Mouse (Mus musculus): Measurements from ENCODE around the gene Adgrg3.

Adgrg3 gene

DNA sequence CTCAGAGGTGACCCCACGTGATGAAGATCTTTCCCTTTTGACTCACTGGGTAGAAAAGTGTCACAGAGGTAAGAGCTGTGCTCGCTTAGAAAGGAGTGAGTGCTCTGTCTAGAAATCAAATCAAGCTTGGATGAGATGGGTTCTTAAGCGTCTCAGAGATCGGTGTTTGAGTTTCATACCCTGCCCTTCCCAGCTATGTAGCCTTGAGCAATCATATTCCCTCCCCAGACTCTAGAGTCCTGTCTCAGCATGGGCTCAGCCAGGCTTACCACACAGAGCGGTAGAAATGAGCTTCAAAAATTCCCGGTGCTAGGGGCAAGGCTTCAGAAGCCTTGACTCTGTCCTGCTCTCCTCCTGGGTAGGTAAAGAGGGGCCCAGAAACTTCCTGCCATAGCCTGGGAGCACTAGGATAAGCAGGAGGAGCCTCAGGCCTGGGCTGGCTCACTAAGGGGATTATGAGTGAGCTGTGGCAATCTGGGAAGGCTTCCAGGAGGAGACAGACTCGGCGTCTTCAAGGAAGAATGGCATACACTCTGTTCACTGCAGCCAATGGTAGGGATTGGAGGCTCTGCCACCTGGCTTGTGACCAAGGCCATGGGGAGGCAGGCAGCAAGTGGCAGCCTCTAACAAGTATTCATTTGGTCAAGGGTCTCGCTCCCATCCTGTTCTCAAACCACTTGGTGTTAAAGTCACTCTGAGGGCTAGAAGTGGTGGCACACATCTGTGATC lies 24.3 kb upstream of the Adgrg3 start:
- peak in 1 of 2 experiments; percentile 45 for DNase-seq

DNA sequence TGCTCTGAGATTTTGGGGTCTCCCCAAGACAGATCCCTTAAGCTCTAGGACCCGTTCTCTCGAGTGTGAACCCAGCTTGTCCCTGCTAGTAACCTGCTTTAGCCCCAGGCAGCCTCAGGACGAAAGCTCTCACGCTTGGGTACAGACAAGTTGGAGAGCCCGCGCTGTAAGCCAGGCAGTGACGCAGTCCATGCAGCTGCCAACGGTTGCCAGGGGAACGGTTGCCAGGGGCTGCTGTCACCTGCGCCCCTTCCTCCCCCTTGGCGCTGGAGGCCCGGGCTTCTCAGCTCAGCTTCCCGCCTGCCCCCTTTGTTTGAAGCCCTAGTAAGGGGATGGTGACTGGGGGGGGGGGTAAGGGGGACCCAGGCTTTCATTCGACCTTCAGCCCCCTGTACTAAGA lies 23.5 kb upstream of the Adgrg3 start:
- DNase-seq = peak in 1 of 2 experiments; percentile 62

DNA sequence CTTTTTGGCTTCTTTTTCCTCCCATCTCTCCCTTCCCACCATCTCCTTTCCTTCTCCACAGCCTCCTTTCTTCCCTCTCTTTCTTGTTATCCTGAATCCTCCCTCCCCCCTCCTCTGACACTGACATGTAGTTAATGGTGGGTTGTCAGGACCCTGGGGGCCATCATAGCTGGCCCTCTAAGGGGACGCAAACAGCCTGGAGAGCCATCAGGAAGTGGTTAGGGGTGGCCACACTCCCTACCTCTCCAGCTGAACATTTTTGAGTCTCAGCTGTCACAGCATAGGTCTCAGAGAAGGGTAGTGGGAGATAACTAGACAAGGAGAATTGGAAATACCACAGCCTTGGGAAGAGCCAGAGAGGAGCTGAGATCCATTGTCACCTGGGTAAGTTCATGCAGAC lies 23.0 kb upstream of the Adgrg3 start:
- no peak for DNase-seq

DNA sequence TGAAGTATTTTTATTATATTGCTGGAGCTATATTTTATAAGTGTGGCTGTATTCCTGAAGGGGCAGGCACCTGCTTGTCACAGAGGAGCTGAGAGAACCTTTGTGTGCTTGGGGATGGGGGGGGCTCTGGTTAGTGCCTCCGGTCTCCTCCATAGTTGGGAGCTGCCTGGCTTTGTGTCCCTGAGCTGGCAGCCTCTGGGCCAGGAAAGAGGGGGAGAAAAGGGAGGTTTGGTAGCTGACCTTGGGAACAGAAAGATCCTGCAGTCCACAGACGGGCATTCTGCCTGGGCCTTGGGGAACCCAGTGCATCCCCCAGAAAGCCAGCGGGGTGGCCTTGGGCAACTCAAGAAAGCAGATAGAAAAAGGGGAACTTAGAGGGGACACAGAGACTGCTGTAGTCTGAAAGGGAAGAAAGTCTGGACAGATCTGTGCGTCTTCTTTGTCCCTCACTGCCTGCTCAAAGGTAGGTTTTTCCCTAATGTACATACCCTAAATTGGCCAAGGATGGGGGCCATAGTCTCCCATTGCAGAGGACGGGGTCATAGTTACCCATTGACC lies 22.1 kb upstream of the Adgrg3 start:
- no peak for DNase-seq

DNA sequence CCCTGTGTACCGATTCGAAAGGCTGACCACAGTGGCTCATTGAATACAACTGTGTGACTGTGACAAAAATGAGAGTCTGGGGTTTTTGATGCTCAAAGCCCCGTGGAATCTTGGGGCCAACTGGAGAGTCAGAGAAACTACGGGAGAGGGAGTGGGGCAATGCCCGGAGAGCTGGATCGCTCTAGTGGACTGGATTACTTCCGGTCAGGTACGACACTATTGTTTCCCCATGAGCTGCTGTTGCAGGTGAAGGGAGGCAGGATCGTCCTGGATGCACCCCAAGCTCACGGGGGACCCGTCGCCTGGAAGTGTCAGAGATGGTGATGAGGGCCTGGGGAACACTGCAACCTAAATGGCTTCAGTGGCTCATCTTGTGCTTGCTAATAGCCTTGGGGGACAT lies 21.5 kb upstream of the Adgrg3 start:
- no peak for DNase-seq

DNA sequence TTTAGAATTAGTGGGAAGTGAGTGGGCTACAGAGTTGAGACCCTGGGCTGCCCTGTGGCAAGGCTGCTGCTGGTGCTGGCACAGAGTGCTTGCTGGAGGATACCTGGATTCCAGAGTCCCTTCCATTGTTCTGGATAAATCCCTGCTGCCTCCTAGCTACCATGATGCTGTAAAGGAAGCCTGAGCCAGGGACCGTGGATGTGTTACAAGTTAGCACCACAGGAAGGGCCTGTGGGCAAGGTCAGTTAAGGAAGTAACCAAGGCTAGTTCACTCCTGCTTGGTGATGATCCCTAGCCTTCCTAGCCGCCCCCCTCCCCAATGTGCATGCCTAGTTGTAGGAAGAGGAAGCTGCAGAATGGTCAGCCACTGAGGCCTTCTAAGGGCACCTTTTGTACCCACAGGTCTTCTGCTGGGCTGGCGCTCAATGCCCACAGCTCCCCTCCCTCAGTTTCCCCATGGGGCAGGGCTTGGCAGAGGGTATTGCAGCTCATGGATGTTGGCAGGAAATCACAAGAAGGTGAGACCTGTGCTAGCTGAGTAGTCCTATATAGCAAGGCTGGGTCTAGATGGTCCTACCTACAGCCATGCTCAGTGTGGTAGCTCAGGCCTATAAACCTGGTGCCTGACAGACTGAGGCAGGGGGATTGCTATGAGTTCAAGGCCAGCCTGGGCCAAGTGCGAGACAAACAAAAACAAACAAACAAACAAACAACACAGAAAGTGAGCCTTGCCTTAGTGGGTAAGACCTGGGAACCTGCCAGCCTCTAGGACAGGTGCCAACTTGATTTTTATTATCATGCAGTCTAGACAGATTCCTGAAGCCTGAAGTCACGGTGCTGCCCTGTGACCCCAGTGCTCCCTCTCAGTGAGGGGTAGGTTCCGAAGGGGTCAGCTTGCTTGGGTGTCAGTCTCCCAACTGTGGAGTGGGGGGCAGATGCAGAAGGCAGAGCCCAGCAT lies 20.3 kb upstream of the Adgrg3 start:
- DNase-seq = no peak

DNA sequence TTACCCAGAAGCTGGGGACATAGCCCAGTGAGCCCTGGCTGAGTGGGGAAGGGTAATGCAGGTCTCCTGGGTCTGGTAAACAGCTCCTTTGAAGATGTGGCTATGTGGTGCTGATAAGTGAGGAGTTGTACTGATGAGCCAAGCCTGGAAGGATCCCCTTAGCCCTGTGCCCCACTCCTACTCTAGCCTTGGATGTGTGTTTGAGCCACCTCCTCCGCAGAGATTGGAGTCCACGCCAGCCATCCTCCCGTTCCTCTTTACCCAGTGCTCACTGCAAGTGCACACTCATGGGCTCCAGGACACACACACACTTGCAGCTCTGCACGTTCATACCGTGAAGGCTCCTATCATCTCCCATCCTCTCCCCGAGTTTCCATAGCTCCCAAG lies 19.6 kb upstream of the Adgrg3 start:
- no peak for DNase-seq

DNA sequence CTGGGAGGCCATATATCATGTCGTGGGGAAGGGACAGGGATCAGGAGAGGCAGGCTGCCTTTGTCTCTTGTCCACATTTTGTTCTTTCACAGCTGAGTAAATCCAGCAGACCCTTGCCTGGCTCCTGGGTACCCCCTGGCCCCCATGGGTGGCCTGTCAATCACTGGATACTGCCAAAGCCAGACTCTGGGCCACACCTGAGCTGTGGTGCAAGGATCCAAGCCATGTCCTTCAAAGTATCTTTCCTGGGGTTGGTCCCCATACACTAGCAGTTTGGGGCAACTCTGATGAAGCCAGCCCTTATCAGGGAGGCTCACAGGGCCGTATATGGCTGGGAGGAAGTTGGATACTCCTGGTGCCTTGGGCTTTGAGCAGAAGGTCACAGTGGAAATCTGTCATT lies 19.1 kb upstream of the Adgrg3 start:
- no peak for DNase-seq

DNA sequence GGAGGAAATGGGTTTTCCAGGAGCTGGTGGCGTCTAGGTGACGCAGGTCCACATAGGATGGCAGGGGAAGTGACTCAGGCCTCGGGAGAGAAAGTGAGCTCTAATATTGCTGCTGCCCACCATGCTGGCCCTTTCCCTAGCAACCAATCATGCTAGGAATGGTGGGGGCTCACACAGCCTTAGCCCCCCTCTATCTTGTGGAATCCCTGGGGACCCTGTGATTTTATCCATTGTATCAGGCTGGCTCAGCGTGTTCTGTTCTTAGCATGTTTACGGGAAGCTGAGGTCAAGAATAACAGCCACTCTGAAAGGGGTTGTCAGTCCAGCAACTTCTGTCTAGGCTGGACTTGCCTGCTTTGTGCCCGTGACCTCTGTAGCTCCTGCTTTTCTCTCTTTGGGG lies 18.5 kb upstream of the Adgrg3 start:
- peak; percentile 46 to 62 for DNase-seq

DNA sequence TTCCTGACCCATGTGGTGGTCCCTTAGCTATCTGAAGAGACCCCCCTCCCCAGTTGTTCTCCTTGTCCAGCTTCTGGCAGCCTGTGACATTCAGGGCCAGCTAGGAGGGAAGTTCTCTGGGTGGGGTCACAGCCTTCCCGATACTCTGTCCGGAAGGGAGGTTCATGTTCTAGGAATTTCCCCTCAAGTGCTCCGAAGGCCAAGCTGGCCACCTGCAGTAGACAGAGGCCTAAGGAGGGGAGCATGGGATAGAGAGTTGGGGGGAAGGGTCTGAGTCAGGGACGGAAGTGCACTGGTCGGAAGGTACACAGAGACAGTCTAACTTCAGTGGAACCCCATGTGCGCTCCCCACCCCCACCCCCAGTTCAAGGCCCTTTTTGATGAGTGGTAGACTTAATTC lies 17.5 kb upstream of the Adgrg3 start:
- peak; percentile 70 to 82 for DNase-seq

DNA sequence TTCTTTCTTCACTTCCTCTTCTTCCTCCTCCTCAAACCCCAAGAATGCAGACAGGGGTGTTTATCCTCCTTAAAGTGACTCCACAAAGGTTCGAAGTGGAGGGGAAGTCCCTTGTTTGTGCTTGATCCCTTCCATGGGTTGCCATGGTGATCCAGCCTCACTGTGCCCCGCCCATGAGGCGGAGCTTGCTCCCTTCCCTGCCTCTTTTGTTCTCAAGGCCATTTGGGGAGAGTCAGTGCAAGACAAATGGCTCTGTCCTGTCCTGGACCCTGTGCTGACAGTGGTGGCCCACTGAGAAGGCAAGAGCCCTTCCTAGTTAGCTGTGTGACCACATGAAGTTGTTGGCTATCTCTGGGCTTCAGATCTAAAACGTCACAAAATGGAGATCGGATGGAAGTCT lies 16.8 kb upstream of the Adgrg3 start:
- DNase-seq = peak; percentile 81 to 85

DNA sequence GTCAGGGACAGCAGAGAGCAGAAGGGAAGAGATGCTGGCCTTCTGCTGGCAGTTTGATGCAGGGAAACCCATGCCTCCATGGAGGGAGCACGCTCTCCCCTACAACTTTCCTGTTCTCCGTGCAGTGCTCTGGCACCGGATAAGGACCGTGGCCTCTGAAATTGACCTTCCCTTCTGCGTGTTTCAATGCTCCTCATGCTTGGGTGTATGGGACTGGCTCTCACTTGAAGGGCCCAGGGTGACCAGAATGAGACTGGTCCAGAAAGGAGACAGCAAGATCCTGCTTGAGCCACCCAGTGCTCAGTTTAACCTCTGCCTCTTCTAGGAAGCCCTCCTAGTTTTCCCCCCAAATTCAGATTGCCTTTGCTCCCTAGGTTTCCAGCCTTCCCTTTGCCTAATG lies 16.3 kb upstream of the Adgrg3 start:
- no peak for DNase-seq

DNA sequence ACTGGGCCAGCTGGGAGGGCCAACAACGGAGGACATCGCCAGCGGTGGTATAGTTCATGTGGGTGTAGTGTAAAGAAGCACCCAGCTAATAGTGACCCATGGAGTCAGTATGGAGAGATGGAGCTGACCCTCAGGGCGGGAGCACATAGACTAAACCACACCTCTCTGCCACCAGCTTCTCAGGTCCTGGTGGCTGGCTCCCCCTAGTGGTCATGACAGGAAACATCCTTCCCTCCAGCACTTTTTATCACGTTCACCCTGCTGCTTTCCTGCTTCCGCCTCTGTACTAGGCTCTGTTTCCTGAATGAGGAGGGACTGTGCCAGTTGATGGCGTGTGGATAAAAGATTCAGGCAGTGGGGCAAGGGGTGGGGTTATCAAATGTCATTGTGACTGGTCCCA lies 15.8 kb upstream of the Adgrg3 start:
- peak; percentile 82 to 89 for DNase-seq

DNA sequence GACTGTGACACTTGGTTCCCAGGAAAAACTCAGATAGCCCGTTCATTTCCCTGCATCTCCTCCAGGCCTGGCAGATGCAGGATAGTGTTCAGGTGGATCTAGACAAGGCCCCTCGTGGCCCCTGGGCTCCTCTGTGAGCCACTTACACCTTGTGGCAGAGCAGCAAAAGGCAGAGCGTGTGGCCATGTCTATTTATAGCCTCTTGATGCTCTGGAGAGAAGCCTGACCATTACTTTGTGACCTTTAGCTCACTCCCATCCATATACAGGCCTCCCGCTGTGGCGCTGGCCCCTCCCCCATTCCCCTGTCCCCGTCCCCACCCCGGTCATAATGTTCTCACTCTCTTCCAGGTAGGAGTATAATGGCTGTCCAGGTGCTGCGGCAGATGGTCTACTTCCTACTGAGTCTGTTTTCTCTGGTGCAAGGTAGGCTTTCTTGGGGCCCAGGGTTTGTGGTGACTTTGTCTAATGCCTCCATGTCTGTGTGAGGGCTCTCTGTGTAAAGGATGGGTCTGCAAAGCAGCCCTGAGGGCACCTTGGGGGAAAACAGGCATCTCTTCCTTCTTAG lies 15.3 kb upstream of the Adgrg3 start:
- DNase-seq = no peak

DNA sequence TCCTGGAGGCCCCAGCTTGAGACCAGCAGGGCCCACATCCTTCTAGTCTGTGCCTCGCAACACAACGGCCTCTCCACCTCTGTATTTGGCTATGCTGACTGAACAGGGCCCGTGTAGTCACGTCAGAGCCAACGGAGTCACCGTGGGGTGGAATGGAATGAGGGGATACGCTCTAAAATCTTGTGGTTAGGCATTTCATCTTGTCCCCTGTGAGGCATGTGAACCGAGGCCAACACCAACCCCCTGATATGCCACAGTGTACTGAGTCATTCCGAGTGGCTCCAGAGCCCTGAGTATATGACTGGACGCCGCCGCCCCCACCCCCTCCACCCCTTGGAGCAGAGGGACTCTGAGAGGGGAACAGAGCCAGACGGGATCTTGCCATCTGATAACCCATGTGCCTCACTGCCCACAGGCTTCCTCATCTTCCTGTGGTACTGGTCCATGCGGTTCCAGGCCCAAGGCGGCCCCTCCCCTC lies 5.0 kb upstream of the Adgrg3 start:
- DNase-seq = no peak

DNA sequence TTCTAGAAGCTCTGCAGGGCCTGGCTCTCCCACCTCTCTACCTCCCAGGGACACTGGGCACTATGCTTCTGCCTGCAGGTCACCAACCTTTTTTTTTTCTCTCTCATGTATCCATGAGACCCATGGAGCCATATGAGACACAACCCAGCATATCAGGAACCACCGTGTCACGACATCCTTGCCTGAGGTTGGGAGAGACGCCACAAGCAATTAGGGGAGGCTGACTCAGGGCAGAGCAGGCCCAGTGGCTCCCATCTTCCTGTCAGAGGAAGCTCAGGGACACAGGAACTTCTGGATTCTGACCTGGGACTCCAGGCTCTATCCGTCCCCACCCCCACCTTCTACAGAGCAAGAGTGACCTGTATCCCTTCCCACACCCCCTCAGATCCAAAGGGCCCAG lies 1.6 kb upstream of the Adgrg3 start:
- no peak for DNase-seq

DNA sequence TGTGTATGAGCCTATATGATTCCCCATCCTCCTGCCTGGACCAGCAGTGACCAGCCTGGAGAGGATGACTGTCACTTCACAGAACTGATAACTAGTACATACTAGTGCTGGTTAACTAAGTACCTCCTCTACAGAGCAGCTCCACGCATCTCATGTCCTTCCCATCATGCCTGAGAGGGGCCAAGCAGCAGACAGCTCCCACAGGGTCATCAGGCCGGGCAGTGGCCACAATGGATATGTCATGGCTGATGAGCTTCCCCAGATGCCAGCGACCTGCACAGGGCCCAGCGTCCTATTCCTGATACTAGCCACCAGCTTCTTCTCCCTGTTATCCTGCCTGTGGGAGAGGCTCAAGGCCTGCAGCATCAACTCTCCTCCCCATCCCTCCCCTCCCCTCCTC lies 808 bp upstream of the Adgrg3 start:
- DNase-seq = no peak

DNA sequence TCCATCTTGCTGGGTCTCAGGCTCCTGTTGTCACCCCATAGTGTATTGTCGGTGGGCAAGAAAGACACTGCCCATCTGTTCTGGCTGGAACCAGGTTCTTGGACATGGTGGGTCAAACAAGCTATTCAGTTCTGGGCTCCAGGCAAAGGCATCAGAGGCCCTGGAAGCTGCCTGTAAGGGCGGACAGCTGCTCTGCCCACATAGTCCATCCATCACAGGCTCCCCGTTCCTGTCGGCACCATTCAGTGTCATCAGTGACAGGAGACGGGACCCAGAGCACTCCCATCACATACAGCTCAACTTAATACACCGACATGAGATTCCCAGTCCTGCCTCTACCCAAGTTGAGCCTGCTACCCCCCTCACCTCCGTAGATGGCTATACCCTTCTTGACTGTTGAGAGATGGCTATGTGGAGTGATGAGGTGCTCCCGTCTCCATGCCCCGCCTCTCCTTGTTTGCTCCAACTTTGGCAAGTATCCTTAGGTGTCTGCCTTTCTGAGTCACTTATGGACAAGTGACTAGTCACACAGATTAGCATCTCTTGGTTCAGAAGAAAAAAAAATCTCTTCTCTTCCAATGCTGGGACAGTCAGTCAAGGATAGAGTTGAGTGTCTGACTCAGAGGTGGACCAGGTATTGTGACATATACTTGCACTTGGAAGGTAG lies 610 bp downstream of the Adgrg3 start:
- DNase-seq = no peak

DNA sequence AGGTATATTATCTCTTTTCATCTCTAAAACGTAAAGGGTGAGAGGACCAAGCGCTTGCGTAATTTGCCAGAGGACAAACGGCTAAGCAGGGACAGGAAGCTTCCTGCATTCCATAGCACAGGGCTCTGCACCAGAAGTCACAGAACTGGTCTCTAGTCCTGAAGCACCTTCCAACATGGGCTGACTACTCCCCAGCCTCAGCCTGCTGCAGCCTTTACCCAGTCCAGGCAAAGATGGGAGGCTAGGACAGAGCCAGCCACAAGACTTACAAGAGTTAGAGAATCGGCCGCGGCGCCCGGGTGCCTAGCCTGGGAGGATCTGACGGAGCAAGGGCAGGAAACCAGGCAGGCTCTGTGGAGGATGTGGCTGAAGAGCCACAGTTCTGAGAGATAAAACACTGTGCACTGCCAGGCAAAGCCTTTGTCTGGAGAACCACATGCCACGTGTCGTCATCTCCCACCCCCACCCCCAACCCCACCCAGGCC lies 2.8 kb downstream of the Adgrg3 start:
- peak; percentile 30 to 44 for DNase-seq

DNA sequence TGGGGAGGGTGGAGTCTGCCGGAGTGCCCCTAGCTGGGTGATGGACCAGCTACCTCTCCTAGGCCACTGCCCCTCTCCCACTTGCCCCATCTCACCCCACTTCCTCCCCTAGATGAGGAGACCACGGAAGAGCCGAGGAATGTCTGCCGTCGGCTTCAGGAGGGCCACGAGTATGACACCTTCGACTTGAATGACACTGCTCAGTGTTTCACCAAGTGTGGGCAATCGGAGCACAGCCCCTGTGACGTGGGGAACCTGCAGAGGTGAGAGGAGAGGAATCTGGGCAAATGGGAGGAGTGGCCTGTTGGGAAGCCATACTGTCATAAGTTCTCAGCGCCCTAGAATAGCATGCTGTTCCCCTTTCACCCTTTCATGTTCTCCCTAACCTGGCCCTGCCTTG lies 3.3 kb downstream of the Adgrg3 start:
- DNase-seq = no peak

DNA sequence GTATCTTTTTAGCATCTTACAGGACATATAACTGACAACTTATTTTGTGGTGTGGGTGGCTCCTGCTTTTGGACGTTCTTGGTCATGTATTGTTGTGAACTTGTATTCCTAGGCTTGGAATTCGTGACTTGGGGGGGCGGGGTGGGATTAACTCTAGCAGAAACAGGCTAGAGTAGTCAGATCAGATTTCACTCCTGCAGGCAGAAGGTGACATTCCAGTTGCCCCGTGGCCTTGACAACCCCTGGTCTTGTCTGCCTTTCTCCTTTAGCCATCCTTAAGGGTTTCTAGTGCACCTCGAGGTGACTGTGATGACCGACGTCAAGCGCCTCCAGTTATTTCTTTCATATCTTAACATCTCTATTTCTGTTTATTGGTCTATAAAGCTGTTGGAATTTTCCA lies 5.7 kb downstream of the Adgrg3 start:
- no peak for DNase-seq

DNA sequence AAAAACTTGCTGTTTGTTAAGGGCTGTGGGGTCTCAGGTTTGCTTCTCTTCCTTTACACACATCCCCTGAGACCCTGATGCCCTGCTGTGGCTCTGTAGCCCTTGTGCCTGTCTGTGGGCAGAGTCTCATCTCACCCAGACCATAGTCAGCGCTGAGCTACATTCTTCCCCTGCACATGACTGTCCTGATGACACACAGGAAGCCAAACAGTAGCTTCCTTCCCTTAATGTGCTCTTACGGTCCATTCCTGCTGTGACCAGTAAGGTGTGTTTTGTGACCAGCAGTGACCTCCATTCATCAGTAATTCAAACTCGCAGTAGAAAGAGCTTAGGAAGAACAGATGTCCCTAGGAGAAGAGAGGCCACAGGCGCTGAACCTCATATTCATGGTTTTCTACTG lies 6.9 kb downstream of the Adgrg3 start:
- DNase-seq = no peak

DNA sequence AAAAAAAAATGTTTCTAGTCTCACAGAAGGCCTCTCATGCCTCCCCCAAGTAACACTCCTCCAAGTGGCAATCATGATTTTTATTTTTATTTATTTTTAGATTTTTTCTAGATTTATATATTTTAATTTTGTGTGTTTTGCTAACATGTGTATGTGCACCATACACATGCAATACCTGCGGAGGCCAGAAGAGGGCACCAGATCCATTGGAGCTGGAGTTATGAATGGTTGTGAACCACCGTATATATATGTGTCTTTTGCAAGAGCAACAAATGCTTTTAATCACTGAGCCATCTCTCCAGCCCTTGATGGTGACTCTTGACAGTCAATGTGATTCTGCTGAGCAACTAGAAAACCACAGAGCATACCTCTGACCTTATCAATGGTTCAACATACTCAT lies 7.9 kb downstream of the Adgrg3 start:
- DNase-seq = no peak
